Mouse (Mus musculus): Measurements from ENCODE around the gene Ear2.
"Not testable (repeated sequence)": the region's sequence is repeated elsewhere in the genome, so short reads cannot be mapped to it uniquely, and the experiment has no call there.

Gene Ear2

GRCm38 (mm10) chr14:44102354-44102753, at the start of gene Ear2:
TSS of gene Ear2 (plus strand) at chr14:44102654.
- not testable (repeated sequence) for DNase-seq (ENCODE audit: low read depth, low spot score)

DNA sequence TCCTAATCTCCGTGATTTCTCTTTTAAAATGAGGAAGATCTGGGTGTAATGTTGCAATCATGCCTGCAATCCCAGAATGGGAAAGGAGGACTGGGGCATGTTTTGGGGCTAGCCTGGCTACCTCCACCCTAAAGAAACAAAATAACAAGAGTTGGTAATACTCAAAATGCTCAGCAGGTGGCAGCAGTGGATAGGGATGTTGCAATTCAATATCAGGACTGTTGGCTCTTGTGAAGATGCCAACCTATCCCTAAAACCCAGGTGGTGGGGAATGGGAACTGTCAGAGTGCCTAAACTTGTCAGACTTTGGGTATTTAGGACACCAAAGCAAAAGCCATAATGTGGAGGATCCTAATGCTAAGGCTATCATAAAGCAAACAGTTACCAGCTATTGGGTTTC, 34.6 kb upstream of the Ear2 start:
- not testable (repeated sequence) for DNase-seq (ENCODE audit: low read depth, low spot score)

DNA sequence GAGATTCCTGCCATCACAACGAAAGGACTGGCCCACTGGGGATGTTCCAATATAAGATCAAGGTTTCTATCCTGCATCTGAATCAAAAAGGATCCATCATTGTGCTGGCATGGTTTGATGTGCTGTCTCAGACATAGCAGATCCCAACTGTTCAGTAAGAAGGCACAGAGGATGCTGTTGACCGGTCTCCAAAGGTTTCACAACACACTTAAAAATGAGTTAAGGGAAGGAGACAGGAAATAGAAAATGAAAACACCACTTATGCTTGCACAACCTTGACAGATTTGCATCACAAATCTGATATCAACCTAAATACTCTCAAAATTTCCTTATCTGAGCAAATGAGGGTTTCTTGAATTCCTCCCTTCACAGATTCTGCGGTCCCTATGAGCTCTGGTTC, 31.9 kb upstream of the Ear2 start:
- not testable (repeated sequence) for DNase-seq (ENCODE audit: low read depth, low spot score)

DNA sequence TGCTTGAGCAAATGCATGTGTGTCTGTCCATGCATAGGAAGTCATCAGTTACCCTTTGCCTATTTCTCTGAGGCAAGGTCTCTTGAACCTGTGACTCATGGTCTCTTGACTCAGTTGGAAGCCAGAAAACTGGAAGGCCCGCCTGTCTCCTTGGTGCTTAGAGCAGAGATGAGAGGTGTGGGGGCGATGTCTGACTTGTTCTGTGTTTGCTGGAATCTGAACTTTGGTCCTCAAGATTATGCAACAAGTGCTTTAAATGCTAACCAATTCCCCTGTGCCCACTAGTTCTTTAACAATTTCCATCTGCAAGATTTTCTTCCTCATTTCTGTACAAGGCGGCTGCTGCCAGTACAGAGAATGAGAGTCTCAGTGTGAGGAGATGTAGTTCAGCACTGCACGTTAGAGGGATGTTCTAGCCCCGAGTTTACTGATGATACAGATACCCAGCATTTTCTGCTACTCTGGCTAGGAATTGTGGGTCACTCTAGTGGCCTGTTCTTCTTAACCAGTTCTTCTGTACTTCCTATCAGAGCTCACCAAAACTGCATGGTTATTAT, 24.6 kb upstream of the Ear2 start:
- DNase-seq (ENCODE audit: low read depth, low spot score), result not testable (repeated sequence)

- not testable (repeated sequence) for DNase-seq (ENCODE audit: low read depth, low spot score)
Observed at GRCm38 (mm10) chr14:44086588-44086987, 15.9 kb upstream of the Ear2 start.

GRCm38 (mm10) chr14:44087535-44087934, 14.9 kb upstream of the Ear2 start:
- not testable (repeated sequence) for DNase-seq (ENCODE audit: low read depth, low spot score)

GRCm38 (mm10) chr14:44091524-44091923, 10.9 kb upstream of the Ear2 start:
- DNase-seq (ENCODE audit: low read depth, low spot score), result not testable (repeated sequence)

DNA sequence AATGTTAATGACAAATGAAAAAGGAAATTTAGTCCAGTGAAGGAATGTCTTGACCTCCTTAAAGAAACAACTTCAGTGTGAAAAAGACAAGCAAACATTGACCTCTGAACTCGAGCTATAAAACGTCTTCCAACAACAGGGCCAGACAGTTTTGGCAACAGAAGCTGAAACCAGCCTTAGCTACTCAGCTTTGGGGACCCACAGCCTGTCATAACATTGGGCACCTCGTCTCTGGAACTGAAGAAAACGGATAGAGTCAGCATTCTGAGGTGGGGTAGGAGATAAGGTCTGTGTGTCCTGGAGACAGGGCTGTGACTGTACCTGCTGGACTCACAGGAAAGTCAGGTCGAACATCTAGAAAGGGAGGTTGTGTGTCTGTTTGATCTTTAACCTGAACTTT, 8.0 kb upstream of the Ear2 start:
- DNase-seq (ENCODE audit: low read depth, low spot score), result not testable (repeated sequence)

- DNase-seq (ENCODE audit: low read depth, low spot score), result not testable (repeated sequence)
Observed at GRCm38 (mm10) chr14:44100030-44100429, 2.4 kb upstream of the Ear2 start.

DNA sequence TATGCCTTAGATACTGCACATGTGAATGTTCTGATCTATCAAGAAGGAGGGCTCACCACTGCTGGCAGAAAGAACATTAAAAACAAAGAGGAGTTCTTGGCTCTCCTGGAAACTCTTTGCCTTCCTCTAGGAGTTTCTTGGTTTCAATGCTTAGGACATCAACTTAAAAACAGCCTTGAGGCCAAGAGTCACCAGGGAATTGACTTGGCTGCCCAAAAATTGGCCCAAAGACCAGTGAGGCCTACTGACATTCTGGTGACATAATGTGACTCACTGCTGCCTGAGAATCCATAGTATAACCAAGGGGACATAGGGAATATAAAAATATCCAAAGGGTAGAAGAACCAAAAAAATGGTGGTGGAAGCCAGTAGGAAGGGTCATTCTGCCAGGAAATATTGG, 8.5 kb downstream of the Ear2 start:
- DNase-seq (ENCODE audit: low read depth, low spot score), result no peak

DNA sequence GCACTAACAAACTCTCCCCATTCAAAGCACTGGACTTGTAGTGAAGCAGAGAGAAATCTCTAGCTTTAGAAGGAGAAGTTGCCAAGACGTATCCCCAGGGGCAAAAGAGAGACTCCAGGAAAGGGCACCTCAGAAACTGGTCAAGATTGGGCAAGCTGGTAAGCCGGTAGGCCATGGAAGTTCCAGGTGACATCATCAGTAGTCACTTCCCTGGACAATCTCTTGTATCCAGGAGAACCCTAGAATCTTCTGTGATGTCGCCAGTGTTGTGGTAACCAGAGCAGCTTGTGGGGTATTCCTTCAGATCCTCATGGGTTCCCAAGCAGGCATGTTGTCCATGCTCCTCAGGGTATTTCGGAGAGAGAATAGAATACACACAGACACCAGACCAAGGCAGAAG, 21.1 kb downstream of the Ear2 start, which contains the start of gene Gm3327:
Gm3327 (plus strand) TSS at position 301 of the 400 bp plus-strand sequence.
- DNase-seq (ENCODE audit: low read depth, low spot score), result not testable (repeated sequence)

Data from embryo, embryonic 11.5 days (tissue).